In genomic region chr5:136793807-136794206, GRCm38 (mm10) we compare ENCODE assay signal across 26 mouse cellular contexts.
DNase-seq lines count a peak whose midpoint lies in the region; ATAC-seq and TF ChIP-seq lines count a peak whose summit lies in the region.
"Had no signal": no experiment of that assay in that cellular context is flagged by ENCODE, and none has a peak within 500 bp of the region (broad histone marks: within the 10 kb centered on the region; RNA-seq: fewer than 3 reads in every experiment).

No protein-coding gene starts in this region.

- no peak overlapping the region for H3K4me2 ChIP-seq in embryonic facial prominence, embryonic 14.5 days (ENCODE audit: low read depth, low read length)
- no peak overlapping the region for H3K4me2 ChIP-seq in neural tube, embryonic 15.5 days
- H3K4me2 ChIP-seq: embryonic facial prominence, embryonic 15.5 days; heart, embryonic 12.5 days; heart, embryonic 15.5 days; hindbrain, embryonic 13.5 days; intestine, embryonic 15.5 days had no signal

- WGBS in embryonic facial prominence, embryonic 14.5 days, result 92% methylated on average over 15 of the region's 15 CpGs
- WGBS in embryonic facial prominence, embryonic 10.5 days, result 93% methylated on average over 15 of the region's 15 CpGs
- 91% methylated on average over 15 of the region's 15 CpGs for WGBS in neural tube, embryonic 15.5 days

- peaks cover 8% of the 10 kb centered on the region; the same call in 1 of the 2 replicates for H3K36me3 ChIP-seq in embryonic facial prominence, embryonic 14.5 days (ENCODE audit: control insufficient read depth, insufficient read depth, low read length)
- H3K36me3 ChIP-seq in embryonic facial prominence, embryonic 10.5 days (replicated peaks), result peaks cover 52% of the 10 kb centered on the region
- no peaks in the 10 kb centered on the region for H3K36me3 ChIP-seq in testis, adult 2 months (ENCODE audit: control insufficient read depth, insufficient read depth, low read length)
- no peaks in the 10 kb centered on the region for H3K36me3 ChIP-seq in neural tube, embryonic 15.5 days
- H3K36me3 ChIP-seq: embryonic facial prominence, embryonic 15.5 days; heart, embryonic 12.5 days; heart, embryonic 15.5 days; hindbrain, embryonic 13.5 days; intestine, embryonic 15.5 days had no signal

- no peak for TF ChIP-seq POLR2A in testis, adult 2 months (IDR thresholded peaks at IDR 0.05; ENCODE audit: control insufficient read depth, low read depth, low read length)

- H3K4me3 ChIP-seq in embryonic facial prominence, embryonic 14.5 days (ENCODE audit: low read depth, low read length), result no peak overlapping the region
- no peak overlapping the region for H3K4me3 ChIP-seq in embryonic facial prominence, embryonic 10.5 days
- H3K4me3 ChIP-seq in testis, adult 2 months (ENCODE audit: control insufficient read depth, low read depth, low read length), result peak overlapping the region; percentile 59
- H3K4me3 ChIP-seq in neural tube, embryonic 15.5 days (replicated peaks), result no peak overlapping the region
- H3K4me3 ChIP-seq: embryonic facial prominence, embryonic 15.5 days; heart, embryonic 12.5 days; heart, embryonic 15.5 days; hindbrain, embryonic 10.5 days; hindbrain, embryonic 13.5 days; intestine, embryonic 15.5 days had no signal

- H3K4me1 ChIP-seq in embryonic facial prominence, embryonic 14.5 days (ENCODE audit: control insufficient read depth, insufficient read depth, low read length), result peaks cover 19% of the 10 kb centered on the region
- H3K4me1 ChIP-seq in embryonic facial prominence, embryonic 10.5 days, result peaks cover 32% of the 10 kb centered on the region
- peaks cover 5% of the 10 kb centered on the region; the same call in 1 of the 2 replicates for H3K4me1 ChIP-seq in testis, adult 2 months (ENCODE audit: control insufficient read depth, insufficient read depth, low read length)
- H3K4me1 ChIP-seq in neural tube, embryonic 15.5 days, result peaks cover 3% of the 10 kb centered on the region

- TF ChIP-seq CTCF in testis, adult 2 months (IDR thresholded peaks at IDR 0.05; ENCODE audit: control insufficient read depth, insufficient read depth, insufficient replicate concordance, low read depth, low read length), result peak; percentile 72; the same call in 1 of the 2 replicates

- no peaks in the 10 kb centered on the region for H3K27me3 ChIP-seq in embryonic facial prominence, embryonic 14.5 days (replicated peaks; ENCODE audit: control insufficient read depth, insufficient read depth, low read length)
- H3K27me3 ChIP-seq in embryonic facial prominence, embryonic 10.5 days (replicated peaks; ENCODE audit: low read depth, poor library complexity, severe bottlenecking), result no peaks in the 10 kb centered on the region
- no peaks in the 10 kb centered on the region for H3K27me3 ChIP-seq in testis, adult 2 months (ENCODE audit: control insufficient read depth, insufficient read depth, low read length)
- H3K27me3 ChIP-seq in neural tube, embryonic 15.5 days (replicated peaks), result no peaks in the 10 kb centered on the region
- H3K27me3 ChIP-seq: embryonic facial prominence, embryonic 15.5 days; heart, embryonic 12.5 days; heart, embryonic 15.5 days; hindbrain, embryonic 13.5 days; intestine, embryonic 15.5 days had no signal

- H3K9me3 ChIP-seq in embryonic facial prominence, embryonic 14.5 days (ENCODE audit: control insufficient read depth, low read length), result no peaks in the 10 kb centered on the region
- 0 out of 2 replicates have a peak, but pooled peaks cover 3% of the 10 kb centered on the region for H3K9me3 ChIP-seq in embryonic facial prominence, embryonic 10.5 days
- H3K9me3 ChIP-seq in neural tube, embryonic 15.5 days (replicated peaks), result no peaks in the 10 kb centered on the region
- H3K9me3 ChIP-seq: embryonic facial prominence, embryonic 15.5 days; heart, embryonic 15.5 days; hindbrain, embryonic 10.5 days; hindbrain, embryonic 13.5 days; intestine, embryonic 15.5 days had no signal

- 0 out of 2 replicates have a peak overlapping the region, but pooled peaks have one; percentile 81 for H3K27ac ChIP-seq in embryonic facial prominence, embryonic 14.5 days (replicated peaks; ENCODE audit: low read depth, low read length)
- H3K27ac ChIP-seq in embryonic facial prominence, embryonic 10.5 days (replicated peaks), result no peak overlapping the region
- no peak overlapping the region for H3K27ac ChIP-seq in testis, adult 2 months (ENCODE audit: control insufficient read depth, insufficient read depth, low read depth, low read length)
- H3K27ac ChIP-seq in neural tube, embryonic 15.5 days (replicated peaks), result no peak overlapping the region
- H3K27ac ChIP-seq: heart, embryonic 15.5 days; hindbrain, embryonic 10.5 days; hindbrain, embryonic 13.5 days; intestine, embryonic 15.5 days had no signal

- ATAC-seq in embryonic facial prominence, embryonic 14.5 days (ENCODE audit: low read depth), result no peak
- no peak for ATAC-seq in neural tube, embryonic 15.5 days (ENCODE audit: low FRiP score)
- ATAC-seq: forebrain, embryonic 14.5 days; forebrain, postnatal 0 days; hindbrain, embryonic 16.5 days; intestine, embryonic 15.5 days had no signal

- DNase-seq in embryonic facial prominence, embryonic 14.5 days (ENCODE audit: low spot score), result no peak
- DNase-seq in embryonic facial prominence, embryonic 10.5 days (ENCODE audit: low spot score), result no peak
- no peak for DNase-seq in testis, postnatal 10 days (ENCODE audit: low spot score)
- DNase-seq in ZHBTc4 (ENCODE audit: low read depth, low spot score), result peak; percentile 31
- DNase-seq: adrenal gland, adult 2 months; adrenal gland, postnatal 14 days; cerebellum, adult 11 months; cerebellum, adult 2 months; cerebellum, adult 9-11 months; cerebellum, postnatal 25 days; embryo, embryonic 11 days; forebrain, postnatal 0 days; gastrocnemius, postnatal 25 days; heart, adult 18-20 months; heart, postnatal 10 days; heart, postnatal 36 days had no signal

- no peak overlapping the region for H3K9ac ChIP-seq in embryonic facial prominence, embryonic 14.5 days (ENCODE audit: low read depth, low read length)
- no peak overlapping the region for H3K9ac ChIP-seq in neural tube, embryonic 15.5 days (replicated peaks)
- H3K9ac ChIP-seq: embryonic facial prominence, embryonic 15.5 days; forebrain, postnatal 0 days; heart, embryonic 12.5 days; heart, embryonic 15.5 days; hindbrain, embryonic 13.5 days; intestine, embryonic 15.5 days had no signal
